Mouse (Mus musculus): ENCODE results near the gene Kcnn1.

- no peak for TF ChIP-seq CTCF (IDR thresholded peaks at IDR 0.05; ENCODE audit: low read depth, low read length)
- TF ChIP-seq POLR2A (IDR thresholded peaks at IDR 0.05; ENCODE audit: borderline replicate concordance, low read depth, low read length), result no peak
Observed at GRCm38 (mm10) chr8:70797081-70798070, 65.7 kb downstream of the Kcnn1 start.
